Mouse (Mus musculus) retina, postnatal 7 days (tissue): ENCODE results near the gene Pds5a.
"Not testable (repeated sequence)": the region's sequence is repeated elsewhere in the genome, so short reads cannot be mapped to it uniquely, and the experiment has no call there.

Source experiments
- DNase-seq: peaks from one replicate; pipeline ENCODE4 v3.0.0-alpha.2; 2012; ENCODE audit warnings: low read depth, low spot score

The Pds5a gene

DNA sequence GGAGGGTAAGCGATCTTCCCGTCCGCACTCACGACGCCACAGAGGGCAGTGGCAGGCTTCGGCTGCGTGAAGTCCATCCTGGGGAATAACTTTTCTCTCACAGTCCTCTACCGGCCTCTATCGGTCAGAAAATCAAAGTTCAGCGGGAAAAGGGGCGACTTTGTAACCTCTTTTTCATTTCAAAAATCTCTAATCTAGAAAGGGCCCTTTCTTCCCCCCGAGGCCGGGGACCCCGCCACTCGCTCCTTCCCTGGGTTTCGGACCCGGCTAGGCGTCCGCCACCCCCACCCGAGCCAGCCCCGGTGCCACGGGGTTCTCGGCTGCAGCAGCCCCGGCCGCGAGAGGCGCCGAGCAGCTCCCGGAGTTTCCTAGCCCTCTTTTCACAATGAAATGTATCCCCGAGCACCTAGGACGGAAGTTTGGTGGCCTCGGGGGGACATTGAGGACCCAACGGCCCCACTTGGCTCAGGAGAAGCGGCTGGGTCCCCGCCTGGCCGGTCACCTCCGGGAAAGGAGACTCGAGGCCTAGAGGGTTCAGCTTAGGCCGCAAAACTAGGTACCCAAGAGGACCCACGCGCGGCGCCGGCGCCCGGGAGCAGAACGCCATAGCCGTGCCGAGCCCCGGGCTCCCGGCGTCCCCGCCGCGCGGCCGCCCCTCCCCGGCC, 1.1 kb downstream of the Pds5a start:
- DNase-seq = peak; percentile 69

DNA sequence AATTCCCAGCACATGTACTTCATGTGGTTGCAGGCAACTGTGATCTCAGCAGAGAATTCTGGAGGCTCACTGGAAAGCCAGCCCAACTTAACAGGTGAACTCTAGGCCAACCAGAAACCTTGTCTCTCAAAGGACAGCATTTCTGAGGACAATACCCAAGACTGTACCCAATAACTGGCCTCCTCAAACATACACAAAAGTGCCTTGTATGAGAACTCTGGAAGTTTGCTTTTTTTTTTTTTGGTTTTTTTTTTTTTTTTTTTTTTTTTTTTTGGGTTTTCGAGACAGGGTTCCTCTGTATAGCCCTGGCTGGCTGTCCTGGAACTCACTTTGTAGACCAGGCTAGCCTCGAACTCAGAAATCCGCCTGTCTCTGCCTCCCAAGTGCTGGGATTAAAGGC, 4.0 kb downstream of the Pds5a start:
- not testable (repeated sequence) for DNase-seq

DNA sequence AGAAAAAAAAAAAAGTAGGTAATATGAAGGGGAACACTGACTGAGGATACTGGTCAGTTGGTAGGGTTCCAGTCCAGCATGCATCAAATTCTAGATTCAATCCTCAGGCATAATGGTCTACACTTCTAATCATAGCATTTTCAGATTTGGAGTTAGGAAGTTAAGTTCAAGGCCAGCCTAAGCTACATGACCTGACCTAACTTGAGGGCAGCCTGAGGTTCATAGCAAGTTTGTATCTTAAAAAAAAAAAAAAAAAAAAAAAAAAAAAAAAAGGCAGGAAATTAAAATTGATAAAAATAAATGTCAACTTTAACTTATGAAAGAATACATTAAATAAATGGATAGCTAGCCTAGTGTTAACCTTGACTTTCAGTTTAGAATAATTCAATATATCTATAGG, 5.1 kb downstream of the Pds5a start:
- no peak for DNase-seq

DNA sequence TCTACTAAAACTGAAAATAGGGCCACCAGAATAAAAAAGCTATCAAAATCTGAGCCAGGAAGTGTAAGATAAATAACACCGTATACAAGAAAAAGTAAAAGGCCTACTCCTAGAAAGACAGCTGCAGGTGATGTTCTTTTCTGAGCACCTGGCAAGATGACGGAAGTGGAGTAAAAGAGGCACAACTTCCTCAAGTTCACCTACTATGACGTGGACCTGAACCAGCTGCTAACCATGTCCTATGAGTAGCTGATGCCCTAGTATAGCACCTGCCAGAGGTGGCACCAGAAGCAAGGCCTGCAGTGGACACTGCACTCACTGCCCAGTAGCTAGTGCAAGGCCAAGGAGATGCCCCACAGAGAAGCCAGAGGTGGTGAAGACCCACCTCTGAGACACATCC, 9.3 kb downstream of the Pds5a start:
- no peak for DNase-seq

DNA sequence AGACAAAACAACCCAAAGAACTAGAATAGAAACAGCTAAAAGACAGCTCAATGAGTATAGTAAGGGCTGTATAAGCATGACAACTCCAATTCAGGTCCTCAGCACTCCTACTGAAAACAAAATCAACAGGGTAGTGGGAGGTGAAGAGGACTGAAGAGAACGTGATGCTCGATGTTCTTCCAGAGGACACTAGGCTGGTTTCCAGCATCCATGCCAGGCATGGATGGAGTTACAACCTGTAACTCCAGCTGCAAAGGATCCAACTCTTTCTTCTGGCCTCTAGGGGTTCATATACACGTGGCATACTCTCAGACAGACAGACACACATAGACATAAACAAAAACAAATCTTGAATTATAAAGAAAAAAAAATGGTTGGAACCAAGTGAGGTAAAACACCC, 11.3 kb downstream of the Pds5a start:
- DNase-seq = no peak

DNA sequence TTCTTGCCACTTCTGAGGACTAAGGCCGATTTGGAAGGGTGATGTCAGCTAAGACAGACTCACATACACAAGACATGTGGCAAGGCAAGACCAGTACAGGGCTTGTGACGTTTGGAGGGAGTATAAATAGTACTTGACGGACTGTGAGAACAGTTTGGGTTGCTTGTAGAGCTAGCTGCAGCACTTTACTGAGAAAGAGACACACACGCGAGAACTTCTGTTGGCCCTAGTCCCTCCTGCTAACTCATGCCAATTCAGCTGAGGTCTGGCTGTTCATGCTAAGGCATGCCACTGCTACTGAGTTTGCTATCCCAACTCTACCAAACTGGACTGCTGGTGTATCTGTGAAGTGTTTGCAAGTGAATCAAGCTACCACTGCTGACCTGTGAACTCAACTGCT, 19.2 kb downstream of the Pds5a start:
- DNase-seq = no peak

DNA sequence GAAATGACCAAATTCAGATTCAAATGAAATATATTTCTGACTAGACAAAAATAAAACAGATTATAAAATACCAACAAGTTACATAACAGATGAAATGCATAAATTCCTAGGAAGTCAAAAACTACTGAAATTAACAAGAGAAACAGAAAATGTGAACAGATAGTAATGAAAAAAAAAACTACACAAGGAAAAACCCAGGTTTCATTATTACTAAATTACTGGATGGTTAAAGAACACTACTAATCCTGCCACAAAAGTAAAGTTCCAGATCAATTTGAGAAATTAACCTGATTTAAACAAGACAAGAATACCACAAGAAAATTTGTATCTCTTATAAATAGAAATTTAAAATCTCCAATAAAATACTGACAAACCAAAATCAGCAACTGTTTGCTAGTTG, 25.9 kb downstream of the Pds5a start:
- no peak for DNase-seq

DNA sequence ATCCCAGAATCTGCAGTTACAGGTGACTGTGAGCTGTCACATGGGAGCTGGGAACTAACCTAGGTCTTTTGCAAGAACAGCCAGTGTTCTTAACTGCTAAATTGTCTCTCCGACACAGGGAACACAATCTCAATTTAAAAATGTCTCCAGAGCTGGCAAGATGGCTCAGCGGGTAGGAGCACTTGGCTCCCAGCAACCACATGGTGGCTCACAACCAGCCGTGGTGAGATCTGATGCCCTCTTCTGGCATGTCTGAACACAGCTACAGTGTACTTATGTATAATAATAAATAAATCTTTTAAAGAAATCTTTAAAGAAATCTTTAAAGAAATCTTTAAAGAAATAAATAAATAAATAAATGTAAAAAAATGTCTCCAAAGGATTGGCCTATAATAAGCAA, 30.4 kb downstream of the Pds5a start:
- no peak for DNase-seq

DNA sequence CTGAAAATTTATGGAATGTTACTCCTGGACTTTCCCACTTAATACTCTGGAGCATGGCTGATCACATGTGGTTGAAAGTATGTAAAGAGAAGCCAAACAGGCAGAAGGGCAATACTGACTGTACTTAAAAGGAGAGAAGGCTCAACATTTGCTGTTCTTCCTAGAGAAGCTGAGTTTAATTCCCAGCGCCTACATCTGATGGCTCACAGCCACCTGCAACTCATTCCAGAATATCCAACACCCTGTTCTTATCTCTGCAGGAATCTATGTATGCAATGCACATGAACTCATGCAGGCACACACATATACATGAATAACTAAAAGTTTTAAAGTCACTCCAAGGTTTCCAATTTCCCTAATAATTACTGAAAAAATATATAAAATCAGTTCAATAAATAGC, 32.7 kb downstream of the Pds5a start:
- no peak for DNase-seq

DNA sequence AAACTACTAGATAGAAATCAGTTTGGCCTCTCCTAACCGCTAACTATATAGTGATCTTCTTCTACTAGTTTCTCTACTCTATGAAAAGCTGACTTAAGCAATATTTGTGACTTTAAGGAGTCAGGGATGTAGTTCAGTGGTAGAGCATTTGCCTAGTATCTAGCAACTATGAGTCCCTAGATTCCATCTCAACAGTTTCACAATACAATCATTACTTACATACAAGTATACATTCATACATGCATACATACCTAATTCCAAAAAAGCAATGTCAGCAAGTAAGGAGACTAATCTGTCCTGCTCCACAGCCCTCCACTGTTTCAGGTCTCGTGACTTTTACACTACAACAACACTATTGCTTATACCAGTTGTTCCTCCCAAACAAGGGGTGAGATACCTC, 36.1 kb downstream of the Pds5a start:
- no peak for DNase-seq

DNA sequence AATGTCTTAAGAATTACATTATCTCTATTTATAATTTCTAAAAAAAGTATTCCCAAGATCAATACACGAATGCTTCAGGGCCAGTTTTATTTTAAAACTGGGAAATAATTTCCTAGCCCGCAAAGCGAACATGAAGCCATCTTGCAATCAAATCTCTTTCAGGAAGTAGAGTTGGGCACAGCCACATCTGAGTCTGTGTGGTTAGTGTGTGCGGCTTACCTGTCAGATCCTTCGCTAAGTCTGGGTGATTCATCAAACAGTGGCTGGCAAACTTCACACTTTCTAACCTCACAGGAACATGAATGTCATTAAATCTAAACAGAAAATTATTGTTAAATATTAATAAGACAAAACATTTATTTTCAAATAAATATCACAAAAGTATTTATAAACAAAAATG, 44.3 kb downstream of the Pds5a start:
- DNase-seq = no peak

DNA sequence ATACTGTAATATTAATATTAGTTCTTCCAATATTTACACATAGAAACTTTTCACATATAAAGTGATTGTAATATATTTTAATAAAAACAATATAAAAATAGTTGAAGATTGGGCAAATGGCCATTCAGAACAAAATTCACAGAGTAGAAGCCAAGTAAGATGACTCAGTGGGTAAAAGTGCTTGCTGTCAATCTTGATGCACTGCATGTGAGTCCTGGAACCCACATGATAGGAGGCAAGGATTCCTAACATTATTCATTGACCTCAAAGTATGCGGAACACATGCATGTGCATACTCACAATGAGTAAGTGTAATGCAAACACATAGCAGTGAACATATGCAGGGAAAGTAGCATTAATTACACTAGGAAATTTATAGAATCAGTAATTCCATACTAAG, 59.2 kb downstream of the Pds5a start:
- DNase-seq = no peak

DNA sequence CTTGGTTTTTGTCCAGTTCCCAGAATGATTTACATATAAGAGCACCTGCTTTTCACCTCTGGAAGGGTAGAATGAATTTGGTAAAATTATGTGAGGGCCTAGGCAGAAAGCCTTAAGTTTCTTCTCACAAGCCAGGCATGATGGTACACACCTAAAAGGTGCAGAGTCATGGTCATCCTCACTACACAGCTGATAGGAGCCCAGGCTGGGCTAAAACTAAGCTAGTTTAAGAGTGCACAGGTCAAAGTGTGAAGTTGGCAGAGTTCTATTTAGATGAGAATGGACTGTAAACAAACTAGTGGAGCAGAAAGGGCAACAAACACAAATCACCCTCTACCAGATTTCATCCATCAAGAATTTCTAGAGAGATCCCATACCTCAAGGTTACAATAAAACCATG, 73.7 kb downstream of the Pds5a start:
- DNase-seq = no peak

DNA sequence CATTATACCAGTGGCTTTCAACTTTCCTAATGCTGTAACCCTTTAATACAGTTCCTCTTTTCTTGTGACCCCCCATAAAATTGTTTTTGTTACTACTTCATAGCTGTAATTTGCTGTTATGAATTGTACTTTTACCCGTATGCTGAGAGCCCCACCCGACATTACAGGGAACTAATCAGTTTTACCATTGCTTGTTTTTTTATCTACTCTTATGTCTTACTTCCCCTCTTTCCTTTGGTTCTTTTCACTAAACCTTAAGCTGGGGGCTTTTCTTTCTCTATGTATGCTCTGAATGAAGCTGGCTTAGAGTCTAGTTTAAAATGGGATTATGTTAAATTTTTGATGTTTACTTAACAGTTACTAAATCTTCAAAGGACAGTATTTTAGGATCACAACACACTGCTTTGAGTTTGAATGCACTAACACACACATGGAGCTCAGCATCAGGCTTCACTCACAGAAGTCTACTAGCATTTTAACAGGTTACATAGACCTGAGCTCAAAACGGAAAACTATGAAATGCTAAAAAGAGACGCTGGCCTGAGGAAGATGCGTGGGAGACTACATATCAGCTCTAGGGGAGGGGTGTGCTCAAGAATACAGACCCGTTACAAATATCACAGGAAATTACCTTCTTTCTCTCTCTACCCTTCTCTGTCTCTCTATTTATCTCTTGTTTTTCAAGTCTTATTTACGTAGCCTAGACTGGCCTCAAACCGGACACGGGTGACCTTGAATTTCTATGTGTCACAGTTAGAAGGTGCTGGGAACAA, 84.7 kb downstream of the Pds5a start:
- no peak for DNase-seq

DNA sequence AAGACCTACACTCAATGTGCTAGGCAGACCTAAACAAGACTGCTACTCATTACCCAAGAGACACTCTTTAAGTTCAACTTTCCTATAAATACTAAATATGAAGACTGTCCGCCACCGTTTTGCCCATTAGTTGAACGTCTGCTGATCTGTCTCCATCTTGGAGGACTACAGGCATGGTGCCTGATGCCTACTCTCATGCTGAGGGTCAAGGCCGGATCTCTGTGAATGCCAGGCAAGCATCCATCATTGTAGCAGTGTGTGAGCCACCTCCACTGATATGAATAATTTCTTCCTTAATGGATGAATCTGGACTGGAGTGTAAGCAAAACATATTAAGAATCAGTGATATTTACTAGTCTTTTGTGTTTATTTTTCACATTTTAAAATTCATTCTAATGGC, 87.5 kb downstream of the Pds5a start:
- DNase-seq = no peak

DNA sequence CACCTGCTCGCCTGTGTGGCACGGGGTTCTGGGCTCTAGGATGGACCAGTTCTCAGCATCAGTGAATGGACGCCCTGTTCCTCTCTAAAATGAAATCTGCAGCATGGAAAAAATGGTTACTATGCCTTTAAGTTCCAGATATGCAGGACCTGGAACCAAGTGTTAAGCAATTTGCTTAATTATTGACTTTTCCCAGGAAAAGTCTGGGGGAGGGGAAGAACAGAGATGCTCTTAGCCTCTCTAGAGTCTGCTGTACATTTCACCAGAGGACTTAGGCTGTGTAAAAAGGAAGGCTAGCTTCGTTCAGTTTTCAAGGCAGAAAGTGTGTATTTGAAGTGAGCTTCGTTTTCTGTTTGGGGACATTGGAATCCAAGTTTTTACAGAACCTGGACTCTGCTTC, 88.3 kb downstream of the Pds5a start:
- DNase-seq = no peak

DNA sequence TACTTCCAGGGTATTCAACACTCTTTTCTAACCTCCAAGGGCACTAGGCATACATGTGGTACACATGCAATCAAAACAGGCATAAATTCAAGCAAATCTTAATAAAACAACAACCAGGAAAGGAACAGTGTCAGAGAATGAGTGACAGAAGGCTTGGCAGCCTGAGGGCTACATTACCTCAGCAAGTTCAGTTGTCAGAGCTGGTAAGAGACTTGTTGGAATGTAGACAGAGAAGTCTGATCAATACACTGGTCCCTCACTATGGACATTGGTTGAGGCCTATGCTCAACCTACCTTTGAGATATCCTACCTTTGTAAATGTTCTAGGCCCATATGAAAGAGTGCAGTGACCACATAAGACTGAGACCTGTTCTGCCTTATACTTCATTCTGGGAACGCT, 91.3 kb downstream of the Pds5a start:
- no peak for DNase-seq

DNA sequence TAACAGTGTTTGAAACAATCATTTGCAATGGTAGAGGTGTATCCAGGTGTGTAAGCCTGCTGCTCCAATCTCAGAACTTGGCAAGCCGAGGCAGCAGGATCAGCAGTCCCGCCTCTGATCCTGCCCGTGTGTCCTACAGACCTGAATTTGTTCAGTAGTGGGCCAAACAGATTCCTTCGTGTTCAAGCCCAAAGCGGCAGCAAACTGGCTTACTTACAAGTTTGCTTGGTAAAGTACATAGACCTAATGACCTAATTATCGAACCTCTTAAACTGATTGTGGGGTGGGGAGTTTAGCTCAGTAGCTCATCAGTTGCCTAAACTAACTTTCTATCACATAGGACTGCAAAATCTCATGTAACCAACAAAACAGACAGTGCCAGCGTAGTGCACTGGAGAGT, 98.4 kb downstream of the Pds5a start:
- no peak for DNase-seq

DNA sequence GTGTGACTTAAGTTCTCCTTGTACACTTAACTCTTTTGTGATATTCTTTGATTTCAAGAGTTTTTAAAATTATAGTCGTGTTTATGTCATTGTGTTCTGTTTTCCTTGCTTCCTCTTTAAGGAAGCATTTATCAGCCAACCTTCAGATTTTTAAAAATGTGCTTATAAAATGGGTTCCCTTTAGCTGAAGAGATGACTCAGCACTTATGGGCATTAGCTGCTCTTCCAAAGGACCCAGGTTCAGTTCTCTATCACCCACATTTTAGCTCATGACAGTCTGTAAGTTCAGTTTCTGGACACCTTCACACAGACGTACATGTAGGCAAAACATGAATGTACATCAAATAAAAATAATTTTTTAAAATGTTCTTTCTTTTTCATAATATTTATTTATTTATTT, 105.7 kb downstream of the Pds5a start:
- DNase-seq = no peak

DNA sequence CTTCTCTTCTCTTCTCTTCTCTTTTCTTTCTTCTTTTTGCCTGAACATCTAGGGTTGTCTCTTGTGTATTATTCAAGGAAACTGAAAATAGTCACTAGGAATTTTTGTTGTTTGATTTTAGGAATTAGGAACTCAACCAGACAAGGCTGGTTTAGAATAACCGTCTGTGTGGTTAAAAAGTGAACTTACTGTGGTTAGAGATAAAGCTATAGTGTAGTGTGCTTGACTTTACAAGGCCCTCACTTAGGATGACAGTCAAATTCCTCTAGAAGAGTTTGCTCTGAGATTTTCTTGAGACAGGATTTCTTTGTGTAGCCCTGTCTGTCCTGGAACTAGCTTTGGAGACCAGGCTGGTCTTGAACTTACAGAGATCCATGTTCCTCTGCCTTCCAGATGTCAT, 107.9 kb downstream of the Pds5a start:
- DNase-seq = no peak

DNA sequence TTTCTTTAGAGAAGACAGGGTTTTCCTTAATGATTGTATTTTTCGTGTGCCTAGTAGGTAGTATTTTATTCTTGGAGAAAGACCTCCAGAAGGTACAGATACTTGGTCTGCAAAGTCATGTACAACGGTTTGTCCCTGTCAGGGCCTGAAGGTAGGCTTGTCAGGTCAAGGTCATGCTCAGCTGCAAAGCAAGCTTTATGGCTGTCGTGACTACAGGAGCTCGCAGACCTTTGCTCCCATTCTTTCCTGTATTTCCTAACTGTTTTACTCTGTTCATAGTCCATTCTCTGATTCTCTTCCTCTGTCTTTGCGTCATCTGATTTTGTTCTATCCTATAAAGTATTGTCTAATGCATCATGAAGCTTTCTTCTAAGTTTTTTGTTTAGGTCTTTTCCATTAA, 111.8 kb downstream of the Pds5a start:
- DNase-seq = no peak

DNA sequence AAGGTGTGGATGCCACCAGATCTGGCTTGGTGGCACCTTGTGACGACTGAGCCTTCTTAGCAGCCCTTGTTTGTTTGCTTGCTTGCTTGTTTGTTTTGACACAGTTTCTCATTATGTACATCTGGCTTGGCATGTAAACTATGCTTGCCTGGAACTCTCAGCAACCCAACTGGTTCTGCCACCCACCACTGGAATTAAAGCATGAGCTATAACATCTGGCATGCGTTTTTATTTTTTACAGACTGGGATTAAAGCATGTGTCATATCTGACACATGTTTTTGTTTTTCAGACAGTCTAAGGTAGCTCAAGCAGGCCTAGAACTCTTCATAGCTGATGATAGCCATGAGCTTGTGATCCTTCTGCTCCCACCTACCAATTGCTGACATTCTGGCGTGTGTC, 119.5 kb downstream of the Pds5a start:
- DNase-seq = no peak

DNA sequence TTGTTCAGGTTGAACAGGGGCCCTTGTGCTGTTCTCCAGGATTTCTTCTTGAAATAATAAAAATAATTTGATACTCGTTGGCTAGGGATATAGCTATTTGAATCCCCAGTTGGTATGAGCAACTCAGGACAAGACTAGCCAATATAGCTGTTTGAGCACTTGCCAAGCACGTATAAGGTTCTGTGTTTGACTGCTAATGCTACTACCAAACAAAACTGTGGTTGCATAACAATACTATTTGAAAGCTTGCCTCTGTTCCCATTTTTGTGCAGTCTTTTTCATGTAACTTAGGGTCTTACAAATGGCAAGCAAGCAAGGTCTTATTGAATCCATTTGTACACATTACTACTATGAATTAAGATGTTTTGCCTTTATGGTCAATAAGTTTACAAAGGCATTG, 122.2 kb downstream of the Pds5a start:
- DNase-seq = no peak

DNA sequence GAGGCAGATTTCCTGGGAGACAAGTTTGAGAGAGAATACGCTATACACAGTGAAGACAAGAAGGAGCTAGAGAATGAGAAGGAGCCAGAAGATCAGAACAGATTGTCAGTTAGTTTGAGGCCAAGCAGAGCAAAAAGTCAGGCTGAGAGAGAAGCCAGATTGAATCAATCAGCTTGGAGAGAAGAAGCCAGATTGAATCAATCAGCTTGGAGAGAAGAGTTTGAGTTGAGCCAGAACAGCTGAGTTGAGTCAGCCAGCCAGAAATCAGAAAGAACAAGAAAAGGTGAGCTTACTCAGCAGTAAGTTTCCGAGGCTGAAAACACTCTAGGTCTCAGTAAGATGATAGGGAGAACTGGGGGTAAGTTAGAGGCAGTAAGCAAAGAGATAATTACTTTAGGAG, 123.2 kb downstream of the Pds5a start:
- no peak for DNase-seq
